Mouse (Mus musculus) heart, adult 18-20 months (tissue): Measurements from ENCODE around the gene Lin7a. TPM values are rescaled to one million over a fixed set of nuclear protein-coding genes. Genes with fewer than 3 reads are reported as not detected.
A peak's percentile ranks its signal among the peaks of the same experiment; 100 is the strongest.

ENCODE experiments used
- DNase-seq, 2 experiments: peaks; one replicate each; pipeline ENCODE4 v3.0.0; 2021 to 2022; ENCODE audit warnings: mixed read lengths in 1 of 2
- long read RNA-seq, 2 experiments: library from polyadenylated mRNA; stranded (forward); transcript quantifications; one replicate each; pipeline ENCODE4 v2.0.0; 2021
- total RNA-seq, 2 experiments: library from RNA; stranded (reverse); gene quantifications; 2 replicates each; pipeline ENCODE4 v1.2.3; 2021

Gene Lin7a
- 1 to 10 TPM; 1.2 to 1.5 TPM for total RNA-seq
- long read RNA-seq, experiment 1 = 0 reads
- long read RNA-seq, experiment 2 = 0 reads

- DNase-seq = peak in 1 of 2 experiments; percentile 14
Observed at GRCm38 (mm10) chr10:107271321-107272130, at the start of gene Lin7a. Gene Lin7a (plus strand): TSS chr10:107271686.

GRCm38 (mm10) chr10:107221726-107222125 lies 49.8 kb upstream of the Lin7a start:
- DNase-seq = no peak

GRCm38 (mm10) chr10:107222406-107223185 lies 48.9 kb upstream of the Lin7a start:
- no peak for DNase-seq

- DNase-seq = no peak
Observed at GRCm38 (mm10) chr10:107223186-107223440, 48.4 kb upstream of the Lin7a start.

- DNase-seq = no peak
Observed at GRCm38 (mm10) chr10:107223821-107224220, 47.7 kb upstream of the Lin7a start.

- DNase-seq = no peak
Observed at GRCm38 (mm10) chr10:107224596-107225330, 46.7 kb upstream of the Lin7a start.

GRCm38 (mm10) chr10:107225331-107225835 lies 46.1 kb upstream of the Lin7a start:
- DNase-seq = no peak

- DNase-seq = no peak
Observed at GRCm38 (mm10) chr10:107225871-107226270, 45.6 kb upstream of the Lin7a start.

GRCm38 (mm10) chr10:107227901-107228300 lies 43.6 kb upstream of the Lin7a start:
- no peak for DNase-seq

GRCm38 (mm10) chr10:107228776-107229175 lies 42.7 kb upstream of the Lin7a start:
- no peak for DNase-seq

GRCm38 (mm10) chr10:107229416-107229815 lies 42.1 kb upstream of the Lin7a start:
- DNase-seq = no peak

- DNase-seq = no peak
Observed at GRCm38 (mm10) chr10:107230081-107230850, 41.2 kb upstream of the Lin7a start.

GRCm38 (mm10) chr10:107230851-107231130 lies 40.7 kb upstream of the Lin7a start:
- DNase-seq = no peak

GRCm38 (mm10) chr10:107231421-107232010 lies 40.0 kb upstream of the Lin7a start:
- DNase-seq = no peak

- no peak for DNase-seq
Observed at GRCm38 (mm10) chr10:107232491-107233110, 38.9 kb upstream of the Lin7a start.

- DNase-seq = no peak
Observed at GRCm38 (mm10) chr10:107233221-107233620, 38.3 kb upstream of the Lin7a start.

- no peak for DNase-seq
Observed at GRCm38 (mm10) chr10:107233825-107234224, 37.7 kb upstream of the Lin7a start.

- DNase-seq = no peak
Observed at GRCm38 (mm10) chr10:107234421-107235400, 36.8 kb upstream of the Lin7a start.

- no peak for DNase-seq
Observed at GRCm38 (mm10) chr10:107235496-107235895, 36.0 kb upstream of the Lin7a start.

- no peak for DNase-seq
Observed at GRCm38 (mm10) chr10:107236211-107236610, 35.3 kb upstream of the Lin7a start.
